Mouse (Mus musculus): ENCODE measurements around the gene Fez1. TPM values are rescaled to one million over a fixed set of nuclear protein-coding genes. Genes with fewer than 3 reads are reported as not detected.

The Fez1 gene
- polyA plus RNA-seq, 1 experiment: not detected

DNA sequence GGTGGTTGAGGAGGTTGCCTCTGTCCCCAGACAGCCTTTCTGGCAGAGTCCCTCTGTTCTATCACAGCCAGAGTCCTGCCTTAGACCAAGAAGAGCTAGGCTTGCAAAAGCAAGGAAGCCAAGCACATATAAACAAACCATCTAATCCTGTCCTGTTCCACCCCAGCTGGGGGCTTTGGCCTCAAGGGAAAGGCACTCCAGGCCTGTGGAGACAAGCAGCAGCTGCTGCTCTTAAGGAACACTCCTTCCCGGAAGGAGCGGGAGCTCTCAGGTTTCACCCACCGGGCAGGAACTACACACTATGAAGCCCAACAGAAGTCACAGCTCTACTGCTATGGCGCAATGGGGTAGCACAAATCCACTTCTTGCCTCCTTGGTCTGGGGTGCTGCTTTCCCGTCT is 95.3 kb downstream of the Fez1 start:
- no peaks in the 10 kb centered on the region for H3K9me3 ChIP-seq
- no peaks in the 10 kb centered on the region for H3K36me3 ChIP-seq (replicated peaks; ENCODE audit: low read length)
- H3K4me1 ChIP-seq: peaks cover 4% of the 10 kb centered on the region; the same call in 1 of the 2 replicates
- no peak overlapping the region for H3K4me3 ChIP-seq (replicated peaks)
- TF ChIP-seq GATA1 (IDR thresholded peaks at IDR 0.05; ENCODE audit: borderline replicate concordance, low read length): no peak
- no peak for TF ChIP-seq FLI1 (IDR thresholded peaks at IDR 0.05; ENCODE audit: low read length)
- peaks cover 20% of the 10 kb centered on the region for H3K27me3 ChIP-seq (replicated peaks)

DNA sequence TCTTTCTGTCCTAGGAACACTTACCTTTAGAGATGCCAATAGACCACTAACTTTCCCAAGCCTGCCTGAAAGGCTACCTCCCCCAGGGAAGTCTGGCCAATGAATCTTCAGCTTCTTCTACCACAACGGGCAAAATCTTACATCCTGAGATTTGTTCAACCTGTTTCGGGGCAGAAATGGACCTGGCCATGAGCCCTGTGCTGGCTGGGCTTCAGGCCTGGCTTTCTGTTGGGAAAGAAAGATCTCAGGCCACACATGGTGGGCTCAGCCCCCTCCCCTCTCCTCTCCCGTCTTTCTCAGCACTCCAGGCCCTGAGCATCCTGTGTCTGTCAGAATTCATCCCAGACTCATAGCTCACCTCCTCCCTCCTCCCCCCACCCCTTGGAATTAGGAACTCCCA is 96.9 kb downstream of the Fez1 start:
- no peaks in the 10 kb centered on the region for H3K9me3 ChIP-seq

DNA sequence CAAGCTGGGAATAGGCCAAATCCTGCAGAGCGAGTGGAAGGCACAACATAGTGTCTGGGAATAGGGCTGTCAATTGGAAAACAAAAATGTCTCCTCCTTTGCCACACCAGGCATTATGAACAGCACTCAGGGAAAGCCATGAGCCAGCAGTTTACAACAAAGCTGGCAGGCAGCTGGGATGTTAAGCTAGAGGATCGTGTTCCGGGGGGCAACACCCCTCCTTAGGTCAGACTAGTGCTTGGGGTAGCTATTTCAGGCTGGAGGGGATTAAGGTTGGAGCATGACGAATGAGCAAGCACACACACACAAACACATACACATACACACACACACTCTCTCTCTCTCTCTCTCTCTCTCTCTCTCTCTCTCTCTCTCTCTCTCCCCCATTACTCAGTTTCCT is 97.8 kb downstream of the Fez1 start:
- H3K36me3 ChIP-seq (replicated peaks; ENCODE audit: low read length): no peaks in the 10 kb centered on the region
- TF ChIP-seq FLI1 (IDR thresholded peaks at IDR 0.05; ENCODE audit: low read length) (no peak), GATA1 (IDR thresholded peaks at IDR 0.05; ENCODE audit: borderline replicate concordance, low read length) (no peak)
- no peaks in the 10 kb centered on the region for H3K9me3 ChIP-seq
- H3K4me1 ChIP-seq: peaks cover 4% of the 10 kb centered on the region; the same call in 1 of the 2 replicates
- H3K27me3 ChIP-seq (replicated peaks): peaks cover 16% of the 10 kb centered on the region
- H3K4me3 ChIP-seq (replicated peaks): no peak overlapping the region

More for the DNA sequence above, 96.9 kb downstream of the Fez1 start:
- Histone ChIP-seq H3K36me3 (replicated peaks; ENCODE audit: low read length) (no peaks in the 10 kb centered on the region), H3K4me3 (replicated peaks) (no peak overlapping the region), H3K27me3 (replicated peaks) (peaks cover 20% of the 10 kb centered on the region), H3K4me1 (peaks cover 4% of the 10 kb centered on the region; the same call in 1 of the 2 replicates)
- TF ChIP-seq GATA1 (IDR thresholded peaks at IDR 0.05; ENCODE audit: borderline replicate concordance, low read length) (no peak), FLI1 (IDR thresholded peaks at IDR 0.05; ENCODE audit: low read length) (no peak)

DNA sequence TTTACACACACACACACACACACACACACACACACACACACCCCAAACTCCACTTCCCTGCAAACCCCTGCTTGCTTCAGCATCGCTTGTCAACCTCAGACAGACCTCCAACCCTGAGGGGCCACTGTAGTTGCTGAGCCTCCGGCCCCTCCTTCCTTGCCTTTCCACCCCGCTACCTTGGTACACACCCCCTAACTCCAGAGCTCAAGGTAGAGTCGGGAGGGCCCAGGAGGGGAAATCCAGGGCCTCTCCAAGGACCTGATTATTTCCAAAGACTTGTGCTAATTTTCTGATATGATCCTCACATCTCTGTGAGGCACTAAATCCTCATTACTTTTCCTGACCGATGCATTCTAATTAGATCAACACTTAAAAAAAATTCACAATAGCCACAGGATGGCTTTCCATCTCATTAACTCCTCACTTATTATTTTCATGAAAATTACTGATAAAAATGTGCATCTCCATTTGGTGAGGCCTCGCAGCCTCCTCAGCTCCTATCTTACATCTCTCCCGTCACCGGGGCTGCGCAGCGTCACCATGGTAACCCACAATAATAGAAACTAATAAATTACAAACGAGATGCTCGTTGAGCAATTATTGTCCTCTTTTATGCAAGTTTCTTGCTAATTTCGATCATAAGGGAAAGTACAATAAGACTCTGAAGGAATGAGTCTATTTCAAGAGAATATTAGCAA is 100.2 kb downstream of the Fez1 start:
- Histone ChIP-seq H3K9me3 (no peaks in the 10 kb centered on the region), H3K27me3 (replicated peaks) (peaks cover 15% of the 10 kb centered on the region), H3K36me3 (replicated peaks; ENCODE audit: low read length) (no peaks in the 10 kb centered on the region), H3K4me1 (no peaks in the 10 kb centered on the region), H3K4me3 (replicated peaks) (no peak overlapping the region)
- TF ChIP-seq GATA1 (IDR thresholded peaks at IDR 0.05; ENCODE audit: borderline replicate concordance, low read length) (no peak), FLI1 (IDR thresholded peaks at IDR 0.05; ENCODE audit: low read length) (no peak)

DNA sequence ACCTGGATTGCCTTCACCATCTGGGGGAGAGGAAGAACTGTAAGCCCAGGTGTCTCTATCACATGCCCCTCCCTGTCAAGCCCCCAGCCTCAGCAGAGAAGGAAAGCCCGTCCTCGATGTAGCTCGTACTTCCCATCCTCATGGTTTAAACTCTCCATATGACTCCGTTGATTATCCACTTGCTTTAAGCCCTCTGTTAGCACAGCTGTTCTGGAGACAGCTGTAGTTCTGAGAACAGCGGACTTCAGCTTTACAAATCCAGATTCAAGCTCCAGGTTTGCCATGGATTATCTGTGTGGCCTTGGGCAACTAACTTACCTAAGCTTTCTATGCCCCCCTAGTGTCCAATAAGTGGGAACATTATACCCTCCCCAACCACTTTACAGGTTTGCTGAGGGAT is 102.1 kb downstream of the Fez1 start:
- Histone ChIP-seq H3K27me3 (replicated peaks) (peaks cover 8% of the 10 kb centered on the region), H3K36me3 (replicated peaks; ENCODE audit: low read length) (no peaks in the 10 kb centered on the region), H3K9me3 (no peaks in the 10 kb centered on the region), H3K4me3 (replicated peaks) (no peak overlapping the region), H3K4me1 (no peaks in the 10 kb centered on the region)
- TF ChIP-seq FLI1 (IDR thresholded peaks at IDR 0.05; ENCODE audit: low read length) (no peak), GATA1 (IDR thresholded peaks at IDR 0.05; ENCODE audit: borderline replicate concordance, low read length) (no peak)

Other genes with a start within 250 kb of the Fez1 start
- gene Gm17689, start 239.2 kb upstream of the Fez1 start, polyA plus RNA-seq (2012; ENCODE audit: insufficient read depth, low replicate concordance): not detected in 2 replicates
- not detected in 2 replicates for gene A630095E13Rik, start 178.5 kb upstream of the Fez1 start, polyA plus RNA-seq (2012; ENCODE audit: insufficient read depth, low replicate concordance)
- not detected in 2 replicates for gene Acrv1, start 128.6 kb upstream of the Fez1 start, polyA plus RNA-seq (2012; ENCODE audit: insufficient read depth, low replicate concordance)
- gene Chek1, start 94.8 kb upstream of the Fez1 start, polyA plus RNA-seq (2012; ENCODE audit: insufficient read depth, low replicate concordance): 0.20 TPM in 1 of 2 replicates, not detected in the other
- 2.3 TPM in 2 replicates for gene Stt3a, start 54.2 kb upstream of the Fez1 start, polyA plus RNA-seq (2012; ENCODE audit: insufficient read depth, low replicate concordance)
- gene Ei24, start 24.5 kb upstream of the Fez1 start, polyA plus RNA-seq (2012; ENCODE audit: insufficient read depth, low replicate concordance): 17.8 and 23.7 TPM in 2 replicates